Mouse (Mus musculus): ENCODE results near the gene Slit3. TPM values are rescaled to one million over a fixed set of nuclear protein-coding genes. Genes with fewer than 3 reads are reported as not detected.

Gene Slit3
- polyA plus RNA-seq, 1 experiment from 2014 or later = 14.3 TPM

DNA sequence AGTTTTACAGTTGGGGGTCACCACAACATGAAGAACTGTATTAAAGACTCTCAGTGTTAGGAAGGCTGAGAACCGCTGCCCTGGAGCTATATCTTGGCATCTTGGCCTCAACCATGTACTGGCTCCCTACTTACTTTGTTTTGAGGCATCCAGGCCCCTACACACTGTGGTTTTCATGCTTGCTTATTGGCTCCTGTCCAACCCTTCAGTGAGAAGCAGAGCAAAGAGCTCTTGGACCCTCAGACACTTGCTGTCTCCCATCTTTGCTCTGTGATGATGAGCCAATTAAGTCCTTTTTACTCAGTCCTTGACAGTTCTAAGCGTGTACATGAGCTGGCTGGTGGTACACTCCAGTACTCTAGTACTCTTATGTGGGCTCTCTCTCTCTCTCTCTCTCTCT, 177.5 kb downstream of the Slit3 start:
- Histone ChIP-seq H3K27me3 (ENCODE audit: control insufficient read depth, insufficient read depth, low read length) (no peaks in the 10 kb centered on the region), H3K4me3 (replicated peaks; ENCODE audit: low read length) (no peak overlapping the region), H3K4me2 (replicated peaks) (no peak overlapping the region), H3K4me1 (replicated peaks; ENCODE audit: control insufficient read depth, insufficient read depth, low read length) (peaks cover 9% of the 10 kb centered on the region), H3K9ac (no peak overlapping the region), H3K36me3 (replicated peaks; ENCODE audit: control insufficient read depth, insufficient read depth) (no peaks in the 10 kb centered on the region), H3K27ac (no peak overlapping the region), H3K9me3 (ENCODE audit: control insufficient read depth, low read length) (no peaks in the 10 kb centered on the region)
- DNase-seq (ENCODE audit: low spot score) (no peak), ATAC-seq (ENCODE audit: low FRiP score) (no peak)
- WGBS = 74% methylated on average over 2 of the region's 2 CpGs

DNA sequence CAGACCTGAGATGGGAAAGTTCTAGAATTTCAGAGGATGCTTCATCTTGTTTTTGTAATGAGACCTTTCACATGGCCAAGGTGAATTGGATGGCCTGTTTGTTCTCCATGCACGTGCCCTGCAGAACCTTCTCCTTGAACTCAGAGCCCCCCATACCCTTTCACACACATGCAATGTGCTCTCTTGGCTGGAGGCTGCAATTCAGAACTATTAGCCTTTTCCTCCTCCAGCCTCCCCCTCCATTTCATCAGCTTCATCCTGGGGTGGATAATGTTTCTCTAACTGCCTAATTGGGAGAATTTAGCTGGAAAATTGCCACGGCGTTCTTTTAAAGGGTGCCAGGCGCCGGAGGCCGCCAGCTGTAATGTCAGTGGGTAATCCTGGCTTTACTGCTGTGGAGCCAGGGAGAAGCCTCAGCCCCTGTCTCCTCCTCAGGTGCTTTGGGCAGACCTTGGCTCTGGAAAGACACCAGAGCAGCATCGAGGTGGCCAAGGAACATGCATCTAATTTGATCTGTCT, 178.9 kb downstream of the Slit3 start:
- 69% methylated on average over 7 of the region's 7 CpGs for WGBS
- peaks cover 5% of the 10 kb centered on the region for H3K4me1 ChIP-seq (replicated peaks; ENCODE audit: control insufficient read depth, insufficient read depth, low read length)
- ATAC-seq (ENCODE audit: low FRiP score) (no peak), DNase-seq (ENCODE audit: low spot score) (peak; percentile 53)
- H3K9ac ChIP-seq = no peak overlapping the region
- H3K4me3 ChIP-seq (replicated peaks; ENCODE audit: low read length) = no peak overlapping the region
- H3K27ac ChIP-seq = no peak overlapping the region
- H3K36me3 ChIP-seq (replicated peaks; ENCODE audit: control insufficient read depth, insufficient read depth) = no peaks in the 10 kb centered on the region
- no peaks in the 10 kb centered on the region for H3K9me3 ChIP-seq (ENCODE audit: control insufficient read depth, low read length)
- no peak overlapping the region for H3K4me2 ChIP-seq (replicated peaks)
- no peaks in the 10 kb centered on the region for H3K27me3 ChIP-seq (ENCODE audit: control insufficient read depth, insufficient read depth, low read length)

DNA sequence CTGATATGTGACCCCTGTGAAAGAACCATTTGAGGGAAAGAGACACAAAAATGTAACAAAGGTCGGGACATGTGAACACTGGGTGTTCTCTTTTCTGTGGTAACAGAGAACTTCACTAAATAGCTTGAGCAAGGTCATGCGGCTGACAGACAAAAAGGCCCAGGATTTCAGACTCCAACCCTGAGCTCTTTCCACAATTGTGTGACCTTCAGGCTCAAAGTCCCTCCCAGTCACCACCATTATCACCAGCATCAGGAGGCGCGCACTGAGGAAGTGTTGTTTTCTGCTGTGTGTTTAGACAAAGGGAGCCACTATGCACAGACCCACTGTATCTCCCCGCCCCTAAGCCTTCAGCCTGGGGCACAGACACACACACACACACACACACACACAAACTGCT, 181.2 kb downstream of the Slit3 start:
- Histone ChIP-seq H3K9me3 (ENCODE audit: control insufficient read depth, low read length) (no peaks in the 10 kb centered on the region), H3K4me1 (replicated peaks; ENCODE audit: control insufficient read depth, insufficient read depth, low read length) (no peaks in the 10 kb centered on the region), H3K36me3 (replicated peaks; ENCODE audit: control insufficient read depth, insufficient read depth) (no peaks in the 10 kb centered on the region), H3K27me3 (ENCODE audit: control insufficient read depth, insufficient read depth, low read length) (no peaks in the 10 kb centered on the region), H3K9ac (no peak overlapping the region), H3K4me2 (replicated peaks) (no peak overlapping the region), H3K27ac (no peak overlapping the region), H3K4me3 (replicated peaks; ENCODE audit: low read length) (no peak overlapping the region)
- ATAC-seq (ENCODE audit: low FRiP score) (no peak), DNase-seq (ENCODE audit: low spot score) (no peak)
- 80% methylated on average over 5 of the region's 5 CpGs for WGBS

DNA sequence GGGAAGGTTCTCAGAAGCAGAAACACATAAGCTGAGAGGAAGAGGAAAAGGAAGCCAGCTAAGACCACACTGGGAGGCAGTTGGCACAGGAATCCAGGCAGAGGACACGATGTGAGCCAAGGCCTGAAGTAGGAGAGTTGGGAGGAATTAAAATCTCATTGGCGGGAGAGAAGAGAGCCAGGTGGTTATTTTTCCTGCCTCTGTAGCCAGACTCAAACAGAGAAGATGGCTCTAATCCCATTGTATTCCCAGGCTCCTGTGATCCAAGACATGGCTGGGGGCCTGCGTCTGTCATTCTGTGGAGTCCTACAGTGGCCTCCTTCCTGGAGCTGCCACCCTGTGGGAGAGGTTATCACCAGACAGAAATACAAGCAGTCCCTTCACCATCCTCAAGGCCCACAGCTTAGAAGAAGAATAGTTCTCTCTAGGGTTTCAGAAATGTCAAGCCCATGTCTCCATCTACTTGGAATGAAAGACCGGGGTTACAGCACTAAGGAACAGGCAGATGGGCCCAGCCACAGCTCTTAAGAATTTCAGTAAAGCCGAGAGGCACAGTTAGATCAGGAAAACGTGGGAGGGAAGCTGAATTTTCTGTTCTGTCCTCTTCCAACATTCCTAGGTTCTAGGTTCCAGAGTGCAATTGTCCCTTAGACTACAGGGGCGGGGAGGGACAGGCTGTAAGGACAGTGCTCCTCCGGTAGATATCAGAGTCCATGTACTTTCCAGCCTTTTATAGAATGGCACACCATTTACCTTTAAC, 183.4 kb downstream of the Slit3 start:
- H3K9ac ChIP-seq = no peak overlapping the region
- H3K27me3 ChIP-seq (ENCODE audit: control insufficient read depth, insufficient read depth, low read length) = no peaks in the 10 kb centered on the region
- no peaks in the 10 kb centered on the region for H3K4me1 ChIP-seq (replicated peaks; ENCODE audit: control insufficient read depth, insufficient read depth, low read length)
- H3K4me2 ChIP-seq (replicated peaks) = no peak overlapping the region
- H3K4me3 ChIP-seq (replicated peaks; ENCODE audit: low read length) = no peak overlapping the region
- no peaks in the 10 kb centered on the region for H3K36me3 ChIP-seq (replicated peaks; ENCODE audit: control insufficient read depth, insufficient read depth)
- H3K27ac ChIP-seq = no peak overlapping the region
- DNase-seq (ENCODE audit: low spot score) (no peak), ATAC-seq (ENCODE audit: low FRiP score) (no peak)
- 81% methylated on average over 8 of the region's 8 CpGs for WGBS
- no peaks in the 10 kb centered on the region for H3K9me3 ChIP-seq (ENCODE audit: control insufficient read depth, low read length)

DNA sequence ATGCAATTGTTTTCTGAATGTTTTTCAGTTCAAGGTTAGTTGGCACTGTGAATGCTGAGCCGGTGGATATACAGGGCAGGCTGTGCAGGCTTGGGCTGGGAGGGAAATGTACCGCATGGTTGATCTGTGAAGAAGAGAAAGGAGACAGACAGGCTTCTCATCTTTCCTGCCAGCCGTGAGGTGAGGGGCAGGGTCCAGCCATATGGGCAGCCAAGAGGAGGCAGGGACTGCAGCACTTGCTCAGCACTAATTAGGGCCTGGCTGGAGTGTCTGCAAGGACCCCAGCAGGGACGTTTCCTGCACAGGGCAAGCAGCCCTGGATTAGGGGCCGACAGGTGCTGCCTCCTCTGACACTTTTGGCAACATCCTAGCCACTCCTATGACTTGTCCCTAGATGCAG, 184.1 kb downstream of the Slit3 start:
- Histone ChIP-seq H3K9me3 (ENCODE audit: control insufficient read depth, low read length) (no peaks in the 10 kb centered on the region), H3K27ac (no peak overlapping the region), H3K4me2 (replicated peaks) (no peak overlapping the region), H3K27me3 (ENCODE audit: control insufficient read depth, insufficient read depth, low read length) (no peaks in the 10 kb centered on the region), H3K9ac (no peak overlapping the region), H3K4me3 (replicated peaks; ENCODE audit: low read length) (no peak overlapping the region), H3K4me1 (replicated peaks; ENCODE audit: control insufficient read depth, insufficient read depth, low read length) (no peaks in the 10 kb centered on the region), H3K36me3 (replicated peaks; ENCODE audit: control insufficient read depth, insufficient read depth) (no peaks in the 10 kb centered on the region)
- no peak for ATAC-seq (ENCODE audit: low FRiP score)
- WGBS = 56% methylated on average over 5 of the region's 5 CpGs
- DNase-seq (ENCODE audit: low spot score) = no peak

DNA sequence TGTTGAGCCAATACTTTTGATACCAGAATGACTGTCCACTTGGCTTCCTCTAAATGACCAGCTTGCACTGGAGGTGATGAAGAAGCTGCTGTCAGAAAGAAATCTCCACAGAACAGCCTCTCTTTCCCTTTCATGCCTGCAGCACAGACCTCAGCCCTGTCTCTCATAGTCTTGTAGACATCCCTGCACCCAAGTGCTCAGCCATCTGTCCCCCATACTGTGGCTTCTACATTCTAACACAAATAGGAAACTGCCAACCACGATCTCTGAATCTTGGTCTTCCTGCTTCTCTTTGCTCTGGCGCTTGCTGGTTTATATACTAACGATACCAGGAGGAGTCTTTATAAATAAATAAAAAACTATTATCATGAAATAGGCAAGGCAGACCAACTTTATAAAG, 184.9 kb downstream of the Slit3 start:
- WGBS = 89% methylated on average over 3 of the region's 3 CpGs
- ATAC-seq (ENCODE audit: low FRiP score) (no peak), DNase-seq (ENCODE audit: low spot score) (no peak)
- H3K27ac ChIP-seq = no peak overlapping the region
- no peaks in the 10 kb centered on the region for H3K27me3 ChIP-seq (ENCODE audit: control insufficient read depth, insufficient read depth, low read length)
- no peak overlapping the region for H3K9ac ChIP-seq
- no peaks in the 10 kb centered on the region for H3K36me3 ChIP-seq (replicated peaks; ENCODE audit: control insufficient read depth, insufficient read depth)
- no peak overlapping the region for H3K4me2 ChIP-seq (replicated peaks)
- no peak overlapping the region for H3K4me3 ChIP-seq (replicated peaks; ENCODE audit: low read length)
- no peaks in the 10 kb centered on the region for H3K9me3 ChIP-seq (ENCODE audit: control insufficient read depth, low read length)
- H3K4me1 ChIP-seq (replicated peaks; ENCODE audit: control insufficient read depth, insufficient read depth, low read length) = no peaks in the 10 kb centered on the region

DNA sequence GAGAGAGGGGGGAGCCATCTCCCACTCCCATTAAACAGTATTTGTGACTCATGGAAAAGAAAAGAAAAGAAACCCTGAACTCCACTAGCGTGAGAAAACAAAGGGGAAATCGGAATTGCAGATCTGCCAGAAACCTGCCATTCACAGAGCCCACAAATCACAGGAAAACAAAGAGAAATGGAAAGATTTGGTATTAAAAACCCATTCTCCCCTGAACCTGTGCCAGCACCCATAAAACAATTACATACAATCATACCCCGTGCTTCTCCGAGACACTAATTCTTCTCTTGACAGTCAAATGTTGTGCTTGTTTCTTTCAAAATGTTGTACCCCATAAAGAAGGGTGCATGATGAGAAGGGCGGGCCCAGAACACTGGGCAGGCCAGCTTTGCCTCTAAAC, 185.9 kb downstream of the Slit3 start:
- ATAC-seq (ENCODE audit: low FRiP score) = no peak
- Histone ChIP-seq H3K9ac (no peak overlapping the region), H3K36me3 (replicated peaks; ENCODE audit: control insufficient read depth, insufficient read depth) (no peaks in the 10 kb centered on the region)

DNA sequence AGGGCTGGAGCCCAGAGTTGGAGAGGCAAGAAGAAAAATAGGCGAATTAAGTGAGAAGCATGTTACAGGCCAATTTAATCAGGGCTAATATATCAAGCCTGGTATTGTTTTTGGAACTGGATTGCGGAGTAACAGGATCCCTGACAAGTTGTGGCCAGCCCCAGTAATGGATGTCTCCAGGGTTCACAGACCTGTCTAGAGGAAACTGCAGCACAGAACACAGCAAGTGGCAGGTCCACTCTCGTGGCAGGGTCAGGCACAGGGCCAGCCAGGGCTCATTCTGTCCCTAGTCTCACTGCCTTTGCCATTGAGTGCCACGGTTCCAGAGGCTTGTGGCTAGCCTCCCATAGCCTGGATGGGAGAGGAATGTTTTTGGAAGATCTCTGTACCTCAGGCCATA, 187.0 kb downstream of the Slit3 start:
- no peak overlapping the region for H3K9ac ChIP-seq
- no peaks in the 10 kb centered on the region for H3K36me3 ChIP-seq (replicated peaks; ENCODE audit: control insufficient read depth, insufficient read depth)
- no peaks in the 10 kb centered on the region for H3K9me3 ChIP-seq (ENCODE audit: control insufficient read depth, low read length)
- WGBS = 85% methylated on average over 4 of the region's 4 CpGs
- DNase-seq (ENCODE audit: low spot score) (no peak), ATAC-seq (ENCODE audit: low FRiP score) (no peak)
- no peaks in the 10 kb centered on the region for H3K4me1 ChIP-seq (replicated peaks; ENCODE audit: control insufficient read depth, insufficient read depth, low read length)
- no peak overlapping the region for H3K4me2 ChIP-seq (replicated peaks)
- H3K27ac ChIP-seq = no peak overlapping the region
- H3K4me3 ChIP-seq (replicated peaks; ENCODE audit: low read length) = no peak overlapping the region
- H3K27me3 ChIP-seq (ENCODE audit: control insufficient read depth, insufficient read depth, low read length) = no peaks in the 10 kb centered on the region

More for the DNA sequence above, 185.9 kb downstream of the Slit3 start:
- no peak for DNase-seq (ENCODE audit: low spot score)
- WGBS = 63% methylated on average over 5 of the region's 5 CpGs
- no peaks in the 10 kb centered on the region for H3K9me3 ChIP-seq (ENCODE audit: control insufficient read depth, low read length)
- no peaks in the 10 kb centered on the region for H3K27me3 ChIP-seq (ENCODE audit: control insufficient read depth, insufficient read depth, low read length)
- H3K4me2 ChIP-seq (replicated peaks) = no peak overlapping the region
- no peak overlapping the region for H3K4me3 ChIP-seq (replicated peaks; ENCODE audit: low read length)
- no peaks in the 10 kb centered on the region for H3K4me1 ChIP-seq (replicated peaks; ENCODE audit: control insufficient read depth, insufficient read depth, low read length)
- no peak overlapping the region for H3K27ac ChIP-seq

DNA sequence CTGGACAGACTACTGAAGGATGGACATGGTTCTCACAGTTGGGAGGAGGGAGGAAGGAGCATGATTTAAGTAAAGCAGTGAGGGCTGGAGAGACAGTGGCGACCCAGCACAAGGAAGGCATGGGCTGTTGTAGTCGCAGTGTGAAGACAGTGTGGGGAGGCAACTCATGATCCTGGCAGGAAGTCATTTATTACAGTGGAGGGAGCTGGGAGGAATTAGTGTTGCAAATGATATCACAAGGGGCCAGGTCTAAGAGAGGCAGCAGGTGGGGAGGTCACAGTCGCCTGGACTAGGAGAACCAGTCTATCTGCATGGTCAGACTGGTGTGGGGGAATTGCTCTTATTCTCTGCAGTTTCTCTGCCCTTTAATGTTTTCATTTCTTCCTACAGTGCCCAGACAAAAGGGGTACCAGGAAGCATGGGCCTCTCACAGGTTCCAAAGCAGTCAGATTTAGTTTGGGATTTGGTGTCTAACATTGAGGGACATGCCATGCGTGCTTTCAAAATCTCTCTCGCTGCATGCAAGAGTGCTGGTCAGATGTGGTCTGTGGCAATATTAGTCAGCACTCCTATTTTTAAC, 194.5 kb downstream of the Slit3 start:
- no peak for ATAC-seq (ENCODE audit: low FRiP score)
- Histone ChIP-seq H3K4me3 (replicated peaks; ENCODE audit: low read length) (no peak overlapping the region), H3K36me3 (replicated peaks; ENCODE audit: control insufficient read depth, insufficient read depth) (no peaks in the 10 kb centered on the region), H3K27ac (no peak overlapping the region), H3K9me3 (ENCODE audit: control insufficient read depth, low read length) (no peaks in the 10 kb centered on the region), H3K4me1 (replicated peaks; ENCODE audit: control insufficient read depth, insufficient read depth, low read length) (no peaks in the 10 kb centered on the region), H3K4me2 (replicated peaks) (no peak overlapping the region), H3K27me3 (ENCODE audit: control insufficient read depth, insufficient read depth, low read length) (no peaks in the 10 kb centered on the region), H3K9ac (no peak overlapping the region)
- 80% methylated on average over 5 of the region's 5 CpGs for WGBS
- no peak for DNase-seq (ENCODE audit: low spot score)

Measured in hindbrain, embryonic 14.5 days (tissue).